Mouse (Mus musculus) gastrocnemius, postnatal 10 days (tissue): Measurements from ENCODE around the gene Rimklb. TPM values are rescaled to one million over a fixed set of nuclear protein-coding genes. Genes with fewer than 3 reads are reported as not detected.

Source experiments
- DNase-seq: peaks from one replicate; pipeline ENCODE4 v3.0.0; 2021; ENCODE audit warnings: mixed read lengths
- total RNA-seq, 2 experiments: library from RNA; stranded (reverse); gene quantifications; 2 replicates each; pipeline ENCODE4 v1.2.3; 2021

The Rimklb gene
- total RNA-seq, 2 experiments from 2014 or later: 2.1 to 2.6 TPM

DNA sequence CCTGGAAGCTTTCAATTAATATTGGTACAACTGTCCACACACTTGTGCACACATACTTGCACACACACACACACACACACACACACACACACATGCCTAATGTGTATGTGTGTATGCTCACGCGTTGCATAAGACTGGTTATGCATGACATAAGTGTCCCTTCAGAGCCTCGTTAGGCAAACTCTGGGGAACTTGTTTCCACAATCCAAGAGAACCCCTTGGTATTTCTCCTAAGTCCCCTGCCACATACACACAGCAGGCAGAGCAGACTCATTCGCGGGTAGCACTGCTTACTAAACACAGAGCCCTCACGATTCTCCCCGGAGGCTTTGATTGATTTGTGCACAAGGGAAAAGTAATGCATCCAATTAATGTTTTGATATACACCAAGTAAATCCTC is 81.5 kb downstream of the Rimklb start:
- DNase-seq: no peak

DNA sequence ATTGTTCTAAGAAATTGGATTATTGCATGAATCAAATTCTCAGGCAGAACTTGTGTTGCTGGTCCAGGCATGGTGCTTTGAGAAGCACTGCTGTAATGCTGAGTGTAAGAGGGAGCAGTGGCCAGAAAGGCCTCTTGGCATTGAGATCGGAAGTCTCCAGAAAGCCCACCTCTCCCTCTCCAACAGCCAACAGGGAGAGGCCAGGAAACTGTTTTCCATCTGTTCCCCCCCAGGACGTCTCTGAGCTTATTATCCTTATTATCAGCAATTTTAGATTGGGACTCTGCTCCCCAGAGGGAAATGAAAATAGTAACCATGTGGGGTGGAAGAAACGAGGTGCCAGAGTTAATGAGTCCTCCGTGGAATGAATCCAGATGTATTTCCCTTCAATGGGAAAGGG is 82.2 kb downstream of the Rimklb start:
- no peak for DNase-seq

DNA sequence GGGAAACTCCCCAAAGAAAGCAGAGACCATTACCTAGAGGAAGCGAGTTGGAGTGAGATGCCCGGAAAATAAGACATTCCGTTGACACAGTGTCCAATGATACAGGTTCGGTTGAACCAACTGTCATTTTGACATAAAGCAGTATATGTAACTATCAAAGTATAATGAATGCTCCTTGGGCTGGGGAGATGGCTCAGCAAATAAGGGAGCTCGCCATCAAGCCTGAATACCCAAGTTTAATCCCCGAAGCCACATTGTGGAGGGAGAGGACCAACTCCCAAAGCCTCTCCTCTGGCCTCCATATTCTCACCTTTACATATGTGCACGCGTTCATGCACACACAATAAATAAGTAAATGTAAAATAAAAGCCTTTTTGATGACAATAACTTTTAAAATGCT is 87.3 kb downstream of the Rimklb start:
- no peak for DNase-seq

DNA sequence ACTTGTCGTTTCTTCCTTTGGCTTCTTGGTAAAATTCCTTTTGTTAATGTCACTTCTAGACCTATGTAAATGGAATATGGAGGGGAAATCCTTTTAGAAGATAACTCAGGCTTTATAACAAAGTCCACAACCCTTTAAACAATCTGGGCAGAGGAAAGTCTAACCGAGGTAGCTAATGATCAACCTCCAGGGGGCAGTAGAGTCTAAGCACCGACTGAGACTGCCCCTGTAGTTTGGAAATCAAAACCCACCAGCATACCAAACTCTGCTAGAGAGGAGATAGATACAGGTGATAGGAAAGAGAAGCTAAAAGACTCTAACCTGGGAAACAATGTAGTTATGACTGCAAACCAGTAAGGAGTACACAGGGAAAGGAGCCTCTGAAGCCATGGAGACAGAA is 96.3 kb downstream of the Rimklb start:
- no peak for DNase-seq

DNA sequence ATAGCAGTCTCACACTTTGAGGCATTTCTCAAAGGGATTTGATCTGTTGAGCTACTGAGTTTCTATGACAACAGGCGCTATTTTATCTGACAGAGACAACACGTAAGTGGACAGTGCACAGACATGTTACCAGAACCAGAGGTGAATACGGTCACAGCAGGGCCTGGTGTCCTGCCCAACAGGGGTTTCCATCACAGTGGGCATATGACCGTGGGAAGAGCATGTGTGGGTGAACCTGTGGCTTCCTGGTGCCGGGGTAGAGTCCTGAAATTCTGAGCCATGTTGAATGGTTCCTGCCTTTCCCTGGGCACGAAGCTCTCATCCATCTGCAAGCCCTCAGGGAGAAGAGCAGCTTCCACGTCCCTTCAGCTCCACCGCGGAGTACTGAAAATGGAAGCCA is 98.3 kb downstream of the Rimklb start:
- DNase-seq: no peak

Other genes starting within 250 kb of the Rimklb start
- gene Klrg1, start 215.9 kb downstream of the Rimklb start, total RNA-seq: not detected
- 10 to 100 TPM; 32.1 to 35.6 TPM for gene M6pr, start 190.0 kb downstream of the Rimklb start, total RNA-seq
- gene Phc1, start 158.2 kb downstream of the Rimklb start, total RNA-seq: 10 to 100 TPM; 13.1 to 13.8 TPM
- gene Mfap5, start 7.1 kb upstream of the Rimklb start, total RNA-seq: 100 to 1,000 TPM; 115 to 141 TPM
- gene Aicda, start 55.0 kb upstream of the Rimklb start, total RNA-seq: not detected
- gene Apobec1, start 103.7 kb upstream of the Rimklb start, total RNA-seq: 1 to 10 TPM; 2.3 to 4.3 TPM
- gene Gdf3, start 111.3 kb upstream of the Rimklb start, total RNA-seq: not detected
- not detected for gene Dppa3, start 127.6 kb upstream of the Rimklb start, total RNA-seq
- gene Nanog, start 208.7 kb upstream of the Rimklb start, total RNA-seq: not detected